Mouse (Mus musculus): Measurements from ENCODE around the gene Gm20671. TPM values are rescaled to one million over a fixed set of nuclear protein-coding genes. Genes with fewer than 3 reads are reported as not detected.
"Not testable (repeated sequence)": the region's sequence is repeated elsewhere in the genome, so short reads cannot be mapped to it uniquely, and the experiment has no call there.

Gene Gm20671
- polyA plus RNA-seq, 1 experiment = 5.9 TPM

DNA sequence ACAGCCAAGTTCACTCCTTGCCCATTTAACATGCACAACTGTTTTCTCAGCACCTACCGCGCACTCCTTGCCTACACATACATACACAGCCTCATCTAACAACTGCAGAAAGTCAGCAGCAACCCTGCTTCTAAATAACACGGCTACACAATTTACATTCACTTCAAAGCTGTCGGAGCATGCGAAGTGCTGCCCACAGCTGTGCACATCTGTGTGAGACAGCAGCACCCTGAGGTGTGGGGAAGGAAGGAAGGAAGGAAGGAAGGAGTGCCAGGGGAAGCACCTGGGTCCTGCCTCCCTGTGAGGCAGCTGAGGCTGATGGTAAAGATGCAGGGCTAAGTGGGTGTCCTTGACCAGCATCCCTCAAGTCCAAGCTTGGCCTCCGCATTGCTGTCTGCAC lies 78.0 kb downstream of the Gm20671 start:
- Histone ChIP-seq H3K36me3 (ENCODE audit: control insufficient read depth, insufficient read depth, low read length) (no peaks in the 10 kb centered on the region), H3K27ac (ENCODE audit: insufficient read depth, low read length) (no peak overlapping the region), H3K4me3 (ENCODE audit: extremely low read depth, insufficient read depth, insufficient read length) (no peak overlapping the region), H3K4me1 (ENCODE audit: control insufficient read depth, insufficient read depth, insufficient read length) (peaks cover 16% of the 10 kb centered on the region; the same call in 1 of the 2 replicates), H3K27me3 (ENCODE audit: control insufficient read depth, insufficient read depth, low read length) (no peaks in the 10 kb centered on the region)
- no peak for DNase-seq (ENCODE audit: low read depth in 1 of 2, low spot score in 2 of 2)
- TF ChIP-seq CTCF (IDR thresholded peaks at IDR 0.05; ENCODE audit: extremely low read depth, insufficient read depth, insufficient read length, insufficient replicate concordance) (no peak), POLR2A (IDR thresholded peaks at IDR 0.05; ENCODE audit: low read depth, low read length) (no peak)
- WGBS = 51% methylated on average over 6 of the region's 6 CpGs

DNA sequence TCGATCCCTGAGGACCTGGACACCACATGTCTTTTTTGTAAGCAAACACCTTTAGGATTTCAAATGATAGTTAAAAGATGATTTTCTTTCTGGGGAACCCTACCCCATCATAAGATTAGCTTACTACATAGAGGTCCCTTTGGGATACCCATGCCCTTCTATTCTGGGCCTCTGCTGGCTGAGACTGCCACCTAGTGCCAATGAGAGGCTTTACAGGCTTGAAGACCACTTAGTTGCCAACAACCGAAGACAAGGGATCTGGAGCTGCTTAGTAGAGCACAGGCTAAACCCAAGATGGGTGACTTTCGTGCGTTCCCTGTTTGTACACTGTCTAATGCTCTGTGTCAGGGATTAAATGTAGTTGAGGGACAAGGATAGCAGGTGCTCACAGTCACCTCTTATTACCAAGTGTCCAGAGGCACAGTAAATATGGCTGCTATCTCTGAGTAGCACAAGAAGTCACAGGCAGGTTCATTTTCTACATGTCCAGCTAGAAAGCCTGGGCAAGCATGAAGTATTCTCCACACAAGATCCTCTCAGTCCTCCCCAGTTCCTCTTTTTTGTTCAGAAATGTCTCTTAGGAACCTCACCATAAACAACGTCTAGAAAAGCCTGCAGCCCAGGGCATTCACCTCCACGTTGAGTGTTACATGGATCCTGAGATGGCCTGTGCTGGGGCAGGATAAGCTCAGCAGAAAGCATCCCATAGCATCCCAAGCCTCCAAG lies 79.1 kb downstream of the Gm20671 start:
- H3K4me3 ChIP-seq (ENCODE audit: extremely low read depth, insufficient read depth, insufficient read length) = no peak overlapping the region
- no peaks in the 10 kb centered on the region for H3K27me3 ChIP-seq (ENCODE audit: control insufficient read depth, insufficient read depth, low read length)
- DNase-seq (ENCODE audit: low read depth in 1 of 2, low spot score in 2 of 2) = peak in 1 of 2 experiments; percentile 37
- peaks cover 16% of the 10 kb centered on the region; the same call in 1 of the 2 replicates for H3K4me1 ChIP-seq (ENCODE audit: control insufficient read depth, insufficient read depth, insufficient read length)
- H3K36me3 ChIP-seq (ENCODE audit: control insufficient read depth, insufficient read depth, low read length) = no peaks in the 10 kb centered on the region
- H3K27ac ChIP-seq (ENCODE audit: insufficient read depth, low read length) = no peak overlapping the region
- WGBS = 43% methylated on average over 6 of the region's 6 CpGs
- TF ChIP-seq POLR2A (IDR thresholded peaks at IDR 0.05; ENCODE audit: low read depth, low read length) (no peak), CTCF (IDR thresholded peaks at IDR 0.05; ENCODE audit: extremely low read depth, insufficient read depth, insufficient read length, insufficient replicate concordance) (peak; percentile 60; the same call in 1 of the 2 replicates)

DNA sequence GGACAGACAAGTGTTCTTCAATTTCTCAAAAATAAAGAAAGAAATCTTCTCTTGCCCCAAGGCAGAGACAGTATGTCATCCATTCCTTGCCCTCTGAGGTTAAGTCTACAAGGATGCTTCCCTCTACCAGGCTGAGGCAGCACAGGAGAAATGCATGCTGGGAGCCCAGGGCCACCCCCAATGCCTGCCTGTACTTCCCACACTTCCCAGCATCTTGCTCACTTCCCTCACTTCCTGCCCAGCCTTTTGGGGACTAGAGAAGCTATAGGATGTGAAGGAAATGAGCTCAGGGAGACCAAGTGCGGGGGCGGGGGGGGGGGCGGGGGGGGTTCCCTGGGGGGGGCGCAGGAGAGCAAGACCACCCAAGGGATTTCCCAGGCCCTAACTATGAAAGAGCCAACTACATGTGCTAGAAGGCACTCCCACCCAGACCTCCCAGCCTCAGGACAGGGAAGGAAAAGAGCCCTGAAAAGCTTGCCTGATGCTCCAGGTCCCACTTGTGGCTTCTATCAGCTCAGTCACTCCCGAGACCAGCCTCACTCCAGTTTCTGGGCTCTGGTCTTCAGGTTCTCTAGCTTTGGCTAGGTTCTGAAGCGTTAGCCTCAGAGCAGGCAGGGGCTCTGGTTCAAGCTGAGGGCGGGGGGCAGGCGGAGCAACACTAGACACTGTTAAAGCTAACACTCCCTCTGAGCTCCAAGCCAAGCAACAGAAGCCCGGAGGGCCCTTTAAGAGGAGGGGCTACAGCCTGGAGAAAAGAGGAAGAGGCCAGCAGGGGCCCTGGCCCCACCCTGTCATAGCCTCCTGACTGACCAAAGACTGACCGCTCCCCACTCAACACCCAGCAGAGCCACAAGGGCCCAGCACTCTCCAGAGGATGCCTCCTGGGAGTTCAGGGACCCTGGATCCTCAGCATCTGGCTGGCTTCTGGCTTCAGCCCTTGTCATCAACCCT lies 80.9 kb downstream of the Gm20671 start:
- Histone ChIP-seq H3K4me3 (ENCODE audit: extremely low read depth, insufficient read depth, insufficient read length) (peak overlapping the region; percentile 66), H3K27me3 (ENCODE audit: control insufficient read depth, insufficient read depth, low read length) (no peaks in the 10 kb centered on the region), H3K36me3 (ENCODE audit: control insufficient read depth, insufficient read depth, low read length) (no peaks in the 10 kb centered on the region), H3K4me1 (ENCODE audit: control insufficient read depth, insufficient read depth, insufficient read length) (peaks cover 13% of the 10 kb centered on the region; the same call in 1 of the 2 replicates), H3K27ac (ENCODE audit: insufficient read depth, low read length) (peak overlapping the region; percentile 85)
- no peak for TF ChIP-seq POLR2A (IDR thresholded peaks at IDR 0.05; ENCODE audit: low read depth, low read length)
- no peak for TF ChIP-seq CTCF (IDR thresholded peaks at IDR 0.05; ENCODE audit: extremely low read depth, insufficient read depth, insufficient read length, insufficient replicate concordance)
- peak; percentile 23 to 59 for DNase-seq (ENCODE audit: low read depth in 1 of 2, low spot score in 2 of 2)
- 13% methylated on average over 10 of the region's 10 CpGs for WGBS

DNA sequence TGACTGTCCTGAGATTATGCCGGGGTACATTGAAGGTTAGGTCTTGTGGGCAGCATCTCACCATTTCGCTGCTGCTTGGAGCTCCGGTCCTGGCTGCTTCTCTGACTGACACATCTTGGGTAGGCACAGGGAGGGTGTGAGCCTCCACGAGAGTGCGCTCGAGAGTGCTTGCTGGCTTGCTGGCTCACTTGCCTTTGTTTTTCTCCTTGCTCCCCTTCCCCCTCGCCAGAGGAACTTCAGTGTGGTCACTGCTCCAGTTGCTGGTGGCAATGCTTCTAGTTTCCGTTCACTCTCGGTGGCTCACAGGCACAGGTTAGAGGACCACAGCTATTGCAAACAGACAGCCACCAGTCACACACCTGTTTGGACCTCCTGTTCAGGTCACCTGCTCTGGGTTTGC lies 84.8 kb downstream of the Gm20671 start:
- Histone ChIP-seq H3K4me3 (ENCODE audit: extremely low read depth, insufficient read depth, insufficient read length) (no peak overlapping the region), H3K4me1 (ENCODE audit: control insufficient read depth, insufficient read depth, insufficient read length) (peaks cover 7% of the 10 kb centered on the region; the same call in 1 of the 2 replicates), H3K36me3 (ENCODE audit: control insufficient read depth, insufficient read depth, low read length) (peaks cover 8% of the 10 kb centered on the region), H3K27ac (ENCODE audit: insufficient read depth, low read length) (no peak overlapping the region), H3K27me3 (ENCODE audit: control insufficient read depth, insufficient read depth, low read length) (no peaks in the 10 kb centered on the region)
- DNase-seq (ENCODE audit: low read depth in 1 of 2, low spot score in 2 of 2) = no peak
- 39% methylated on average over 9 of the region's 9 CpGs for WGBS
- no peak for TF ChIP-seq POLR2A (IDR thresholded peaks at IDR 0.05; ENCODE audit: low read depth, low read length)
- TF ChIP-seq CTCF (IDR thresholded peaks at IDR 0.05; ENCODE audit: extremely low read depth, insufficient read depth, insufficient read length, insufficient replicate concordance) = peak; percentile 22; the same call in 1 of the 2 replicates

DNA sequence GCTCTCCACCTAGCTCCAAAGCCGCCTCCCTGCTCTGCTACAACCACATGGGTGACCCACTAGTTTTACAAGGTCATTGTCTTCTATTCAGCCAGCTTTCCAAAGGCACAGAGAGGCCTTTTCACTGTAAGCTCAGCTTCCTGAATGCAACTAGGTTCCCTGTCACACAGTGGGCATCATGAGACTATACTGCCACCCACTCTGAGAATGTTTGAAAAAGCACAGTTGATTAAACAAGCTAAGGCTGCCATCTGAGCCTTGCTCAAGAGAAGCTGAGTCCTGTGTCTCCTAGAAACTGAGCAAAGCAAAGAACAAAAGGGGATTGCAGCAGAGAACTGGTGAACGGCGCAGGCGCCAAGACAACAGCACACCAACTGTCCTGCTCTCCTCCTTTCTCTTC lies 85.5 kb downstream of the Gm20671 start:
- WGBS = 91% methylated on average over 4 of the region's 4 CpGs
- not testable (repeated sequence) for H3K36me3 ChIP-seq (ENCODE audit: control insufficient read depth, insufficient read depth, low read length); H3K4me1 ChIP-seq (ENCODE audit: control insufficient read depth, insufficient read depth, insufficient read length); H3K27me3 ChIP-seq (ENCODE audit: control insufficient read depth, insufficient read depth, low read length); H3K27ac ChIP-seq (ENCODE audit: insufficient read depth, low read length); H3K4me3 ChIP-seq (ENCODE audit: extremely low read depth, insufficient read depth, insufficient read length); DNase-seq (ENCODE audit: low read depth in 1 of 2, low spot score in 2 of 2)

DNA sequence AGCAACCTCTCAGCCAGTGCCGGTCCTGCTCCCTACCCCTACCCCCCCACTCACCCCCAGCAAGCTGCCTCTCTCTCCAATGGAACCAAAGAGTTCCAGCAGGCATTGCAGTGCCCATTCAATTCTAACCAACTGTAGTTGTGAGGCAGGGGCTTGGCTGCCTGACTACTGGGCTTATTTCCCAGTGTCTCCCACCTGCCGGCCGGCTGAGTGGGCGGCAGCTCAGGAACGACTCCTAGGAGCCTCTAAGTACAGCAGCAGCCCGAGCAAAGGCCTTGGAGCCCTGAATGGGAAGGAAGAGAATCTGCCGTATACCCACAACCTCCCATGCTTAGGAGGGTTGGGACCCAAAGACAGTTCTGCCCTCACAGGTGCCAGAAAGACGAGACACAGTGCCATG lies 86.1 kb downstream of the Gm20671 start:
- not testable (repeated sequence) for H3K27me3 ChIP-seq (ENCODE audit: control insufficient read depth, insufficient read depth, low read length); H3K4me3 ChIP-seq (ENCODE audit: extremely low read depth, insufficient read depth, insufficient read length); H3K27ac ChIP-seq (ENCODE audit: insufficient read depth, low read length); DNase-seq (ENCODE audit: low read depth in 1 of 2, low spot score in 2 of 2); H3K4me1 ChIP-seq (ENCODE audit: control insufficient read depth, insufficient read depth, insufficient read length)
- peaks cover 11% of the 10 kb centered on the region for H3K36me3 ChIP-seq (ENCODE audit: control insufficient read depth, insufficient read depth, low read length)
- 90% methylated on average over 8 of the region's 8 CpGs for WGBS

DNA sequence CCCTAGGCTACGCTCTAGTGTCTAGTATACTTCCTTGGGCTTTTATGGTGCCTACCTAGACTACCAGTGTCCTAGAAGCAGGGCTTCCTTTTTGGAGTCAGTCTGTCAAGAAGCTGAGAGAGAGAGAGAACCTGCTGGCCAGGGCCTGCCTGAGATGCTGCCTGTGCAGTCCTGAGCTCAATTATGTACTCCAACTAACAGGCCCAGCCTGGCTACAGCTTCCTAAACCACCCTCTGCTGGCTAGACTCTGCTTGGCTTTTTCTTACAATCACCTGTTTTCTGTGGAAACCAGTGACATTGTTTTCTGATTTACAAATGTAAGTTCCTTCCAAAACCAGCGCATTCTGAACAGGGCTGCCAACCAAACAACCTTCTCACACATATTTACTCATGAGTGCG lies 86.8 kb downstream of the Gm20671 start:
- TF ChIP-seq CTCF (IDR thresholded peaks at IDR 0.05; ENCODE audit: extremely low read depth, insufficient read depth, insufficient read length, insufficient replicate concordance) = no peak
- TF ChIP-seq POLR2A (IDR thresholded peaks at IDR 0.05; ENCODE audit: low read depth, low read length) = no peak

DNA sequence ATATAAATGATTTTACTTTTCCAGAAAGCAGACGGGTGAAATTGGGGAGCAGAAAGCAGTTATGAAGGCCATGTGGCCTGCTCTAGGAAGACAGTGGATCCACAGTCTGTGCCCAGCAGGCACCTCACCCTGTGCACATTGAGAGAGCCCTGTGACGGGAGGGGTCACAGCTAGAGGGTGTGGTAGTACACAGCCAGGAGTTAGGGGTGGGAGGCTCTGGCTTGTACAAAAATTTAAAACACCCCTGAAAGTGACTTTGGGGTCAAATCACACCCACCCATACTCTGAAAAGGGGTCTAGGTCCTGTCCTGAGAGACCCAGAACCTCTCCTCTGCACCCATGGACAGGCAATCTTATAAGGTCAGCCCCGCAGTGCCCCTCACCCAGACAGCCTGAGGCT lies 90.1 kb downstream of the Gm20671 start:
- not testable (repeated sequence) for DNase-seq (ENCODE audit: low read depth in 1 of 2, low spot score in 2 of 2); H3K27me3 ChIP-seq (ENCODE audit: control insufficient read depth, insufficient read depth, low read length); H3K27ac ChIP-seq (ENCODE audit: insufficient read depth, low read length); H3K4me3 ChIP-seq (ENCODE audit: extremely low read depth, insufficient read depth, insufficient read length); H3K4me1 ChIP-seq (ENCODE audit: control insufficient read depth, insufficient read depth, insufficient read length)
- 90% methylated on average over 3 of the region's 3 CpGs for WGBS
- H3K36me3 ChIP-seq (ENCODE audit: control insufficient read depth, insufficient read depth, low read length) = peaks cover 20% of the 10 kb centered on the region

More for the DNA sequence above, 86.8 kb downstream of the Gm20671 start:
- peaks cover 1% of the 10 kb centered on the region; the same call in 1 of the 2 replicates for H3K4me1 ChIP-seq (ENCODE audit: control insufficient read depth, insufficient read depth, insufficient read length)
- H3K27me3 ChIP-seq (ENCODE audit: control insufficient read depth, insufficient read depth, low read length) = no peaks in the 10 kb centered on the region
- H3K36me3 ChIP-seq (ENCODE audit: control insufficient read depth, insufficient read depth, low read length) = peaks cover 16% of the 10 kb centered on the region
- DNase-seq (ENCODE audit: low read depth in 1 of 2, low spot score in 2 of 2) = no peak
- no peak overlapping the region for H3K27ac ChIP-seq (ENCODE audit: insufficient read depth, low read length)
- H3K4me3 ChIP-seq (ENCODE audit: extremely low read depth, insufficient read depth, insufficient read length) = no peak overlapping the region
- 92% methylated on average over 3 of the region's 3 CpGs for WGBS

Measured in spleen, adult 2 months (tissue).